Mouse (Mus musculus) cerebellum, adult 9-11 months (tissue): ENCODE results near the gene Klf1.
"Not testable (repeated sequence)": the region's sequence is repeated elsewhere in the genome, so short reads cannot be mapped to it uniquely, and the experiment has no call there.

ENCODE experiments used
- DNase-seq: peaks from one replicate; pipeline ENCODE4 v3.0.0; 2022

Klf1 gene

DNA sequence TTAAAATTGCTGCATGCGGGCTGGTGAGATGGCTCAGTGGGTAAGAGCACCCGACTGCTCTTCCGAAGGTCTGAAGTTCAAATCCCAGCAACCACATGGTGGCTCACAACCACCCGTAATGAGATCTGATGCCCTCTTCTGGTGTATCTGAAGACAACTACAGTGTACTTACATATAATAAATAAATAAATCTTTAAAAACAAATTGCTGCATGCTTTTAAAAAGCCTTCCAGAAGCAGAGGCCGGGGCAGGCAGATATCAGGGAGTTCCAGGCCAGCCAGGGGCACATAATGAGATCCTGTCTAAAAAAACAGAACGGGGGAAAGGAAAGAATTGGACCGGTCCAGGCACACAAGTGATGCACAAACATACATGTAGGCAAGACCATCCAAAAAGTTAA, 6.3 kb downstream of the Klf1 start:
- not testable (repeated sequence) for DNase-seq

DNA sequence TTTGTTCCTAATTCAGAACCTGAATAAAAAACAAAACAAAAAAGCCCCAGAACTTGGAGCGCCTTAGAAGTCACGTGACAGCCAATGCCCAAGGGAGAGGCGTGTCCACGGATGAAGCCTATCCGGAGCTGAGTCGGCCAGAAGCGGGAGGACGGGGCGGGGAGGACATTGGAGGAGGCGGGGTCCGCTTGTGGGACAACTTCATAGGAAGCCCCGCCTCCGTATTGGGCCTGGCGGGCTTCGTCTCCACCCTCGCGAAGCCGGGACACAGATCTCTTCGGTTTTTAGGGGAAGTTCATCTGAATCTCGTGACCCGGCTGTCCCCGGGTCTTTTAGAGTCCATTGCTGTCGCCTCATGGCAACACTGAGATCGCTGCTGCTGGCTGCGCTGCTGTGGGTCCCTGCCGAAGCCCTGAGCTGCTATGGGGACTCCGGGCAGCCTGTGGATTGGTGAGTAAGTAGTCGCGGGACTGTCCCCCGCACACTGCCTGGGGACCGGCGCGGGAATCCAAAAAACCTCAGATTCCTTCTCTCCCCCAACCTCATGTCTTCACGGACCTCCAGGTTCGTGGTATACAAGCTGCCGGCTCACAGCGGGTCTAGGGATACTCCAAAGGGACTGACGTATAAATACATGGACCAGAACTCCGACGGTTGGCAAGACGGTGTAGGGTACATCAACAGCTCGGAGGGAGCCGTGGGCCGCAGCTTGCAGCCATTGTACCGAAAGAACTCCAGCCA, 6.9 kb downstream of the Klf1 start, which contains the start of gene Dnase2a:
Dnase2a (plus strand) TSS at position 140 of the 741 bp plus-strand sequence.
- peak; percentile 91 for DNase-seq

DNA sequence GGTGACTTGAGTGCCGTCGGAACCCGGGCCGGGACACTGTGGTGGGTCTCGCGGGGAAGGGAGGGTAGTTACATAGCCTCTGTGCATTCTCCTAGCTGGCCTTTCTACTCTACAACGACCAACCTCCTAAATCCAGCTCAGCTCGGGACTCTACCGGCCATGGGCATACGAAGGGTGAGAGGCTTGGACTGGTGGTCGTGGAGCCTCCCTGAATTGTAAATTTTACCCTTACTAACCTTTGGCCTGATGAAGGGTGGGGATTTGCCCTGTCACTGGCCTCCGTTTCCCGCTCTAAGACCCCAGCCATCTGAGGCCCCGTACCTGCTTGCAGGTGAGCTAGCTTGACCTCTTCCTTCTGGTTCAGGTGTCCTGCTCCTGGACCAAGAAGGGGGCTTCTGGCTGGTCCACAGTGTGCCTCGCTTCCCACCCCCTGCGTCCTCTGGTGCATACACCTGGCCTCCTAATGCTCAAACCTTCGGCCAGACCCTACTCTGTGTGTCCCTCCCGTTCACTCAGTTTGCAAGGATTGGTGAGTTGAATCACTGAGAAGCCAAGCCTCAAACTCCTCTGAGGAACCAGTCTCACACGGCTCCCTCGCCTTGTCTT, 7.5 kb downstream of the Klf1 start:
- DNase-seq: no peak

DNA sequence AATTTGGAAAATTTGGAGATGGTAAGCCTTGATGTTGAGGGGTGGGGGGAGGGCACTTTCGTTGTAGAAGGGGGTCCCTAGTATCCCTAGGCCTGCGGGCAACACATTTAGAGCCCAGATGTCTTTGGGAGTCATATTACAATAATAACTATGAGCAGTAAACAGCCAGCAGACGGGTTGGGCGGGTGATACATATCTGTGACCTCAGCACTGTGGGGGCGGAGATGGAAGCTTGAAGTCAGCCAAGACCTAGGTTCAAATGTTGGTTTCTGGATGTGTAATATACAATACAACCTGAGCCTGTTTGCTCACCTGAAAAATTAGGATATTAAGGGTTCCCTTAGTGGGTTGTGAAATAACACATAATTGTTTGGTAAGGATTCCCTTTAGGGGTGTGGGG, 8.2 kb downstream of the Klf1 start:
- no peak for DNase-seq

DNA sequence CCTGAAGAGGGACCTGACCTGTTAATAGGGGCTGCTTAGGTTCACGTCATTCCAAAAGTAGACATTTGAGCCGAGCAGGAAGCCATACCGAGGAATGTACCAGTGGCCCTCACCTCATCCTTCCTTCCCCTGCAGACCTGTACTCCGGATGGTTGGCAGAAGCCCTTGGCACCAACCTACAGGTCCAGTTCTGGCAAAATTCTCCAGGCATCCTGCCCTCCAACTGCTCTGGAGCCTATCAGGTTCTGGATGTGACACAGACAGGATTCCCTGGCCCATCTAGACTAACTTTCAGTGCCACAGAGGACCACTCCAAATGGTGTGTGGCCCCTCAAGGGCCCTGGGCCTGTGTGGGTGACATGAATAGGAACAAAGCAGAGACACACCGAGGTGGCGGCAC, 8.8 kb downstream of the Klf1 start:
- DNase-seq: peak; percentile 90

DNA sequence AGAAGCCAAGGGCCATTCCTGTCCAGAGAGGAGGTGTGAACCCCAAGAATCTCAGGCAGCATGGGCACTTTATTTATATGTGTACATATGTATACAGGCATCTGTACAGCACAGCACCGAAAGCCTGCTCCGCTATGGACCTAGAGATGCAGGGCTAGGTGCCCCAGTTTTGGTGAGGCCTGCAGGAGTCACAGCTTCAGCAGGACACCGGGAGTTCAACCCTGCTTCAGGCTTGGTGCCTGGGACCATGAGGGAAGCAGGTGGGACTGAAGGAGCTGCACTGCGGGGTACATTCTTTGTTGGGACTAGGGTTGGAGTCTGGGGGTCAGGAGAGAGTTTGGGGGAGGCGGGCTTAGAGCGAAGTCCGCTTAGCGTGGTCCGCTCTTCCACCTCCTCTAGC, 10.1 kb downstream of the Klf1 start:
- no peak for DNase-seq

DNA sequence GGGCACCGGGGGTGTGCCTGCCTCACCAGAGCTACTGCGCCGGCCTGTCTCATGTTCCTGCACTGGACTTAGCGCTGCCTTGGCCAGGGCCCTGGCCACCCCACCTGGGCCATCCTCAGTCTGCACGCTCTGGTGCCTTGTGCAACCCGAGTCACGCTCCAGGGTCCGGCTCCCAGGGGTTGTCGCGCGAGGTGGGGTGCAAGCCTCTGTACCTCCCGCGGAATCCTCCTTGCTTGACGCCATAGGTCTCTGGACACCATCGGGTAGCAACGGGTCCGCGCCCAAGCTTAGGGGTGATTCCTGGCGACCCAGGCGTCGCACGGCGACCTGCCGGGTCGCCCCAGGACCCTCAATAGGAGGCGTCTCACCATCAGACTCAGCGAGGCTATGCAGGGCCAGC, 10.7 kb downstream of the Klf1 start:
- peak; percentile 56 for DNase-seq

DNA sequence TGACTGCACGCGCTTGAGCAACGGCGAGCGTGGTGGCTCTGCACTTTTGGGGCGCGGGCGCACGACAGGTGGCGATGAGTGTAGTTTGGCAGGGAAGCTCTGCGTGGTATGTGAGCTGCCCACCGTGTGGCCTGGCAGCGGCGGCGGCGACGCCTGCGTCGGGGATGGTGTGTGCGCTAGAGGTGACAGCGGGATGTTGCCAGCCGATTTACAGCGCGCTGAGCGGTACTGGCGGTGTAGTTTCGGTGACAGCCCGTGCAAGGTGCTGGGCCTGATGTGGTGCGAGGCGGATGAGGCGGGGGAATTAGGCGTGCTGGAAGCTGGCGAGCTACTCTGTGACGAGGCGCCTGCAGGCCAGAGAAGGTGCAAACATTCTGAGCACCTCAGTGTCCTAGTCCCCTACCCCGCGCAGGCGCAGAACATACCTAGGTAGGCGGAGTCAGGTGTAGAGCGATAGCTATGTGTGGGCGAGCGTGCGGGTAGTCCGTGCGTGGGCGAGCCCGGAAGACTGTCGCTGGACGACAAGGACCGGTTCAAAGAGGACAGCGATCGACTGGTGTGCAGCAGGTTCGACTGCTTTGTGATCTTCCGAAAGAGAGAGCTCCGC, 11.3 kb downstream of the Klf1 start:
- DNase-seq: peak; percentile 93

DNA sequence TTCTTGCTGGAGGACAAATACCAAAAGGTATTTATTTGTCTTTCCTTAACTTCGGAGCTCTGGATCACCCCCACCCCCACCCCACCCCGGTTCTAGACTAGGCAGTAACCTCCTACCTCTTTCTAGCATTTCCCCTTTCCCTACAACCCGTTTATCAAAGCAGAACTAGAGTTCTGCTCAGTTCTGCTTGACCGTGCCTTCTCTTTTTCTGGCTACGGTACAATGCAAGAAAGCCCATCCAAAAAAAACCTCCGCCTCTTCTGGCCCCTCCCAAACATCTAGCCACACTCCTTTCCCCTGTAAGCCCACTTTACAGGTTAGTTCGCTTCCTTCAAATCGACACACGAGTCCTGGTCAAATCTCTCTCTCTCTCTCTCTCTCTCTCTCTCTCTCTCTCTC, 11.8 kb downstream of the Klf1 start:
- DNase-seq: no peak

DNA sequence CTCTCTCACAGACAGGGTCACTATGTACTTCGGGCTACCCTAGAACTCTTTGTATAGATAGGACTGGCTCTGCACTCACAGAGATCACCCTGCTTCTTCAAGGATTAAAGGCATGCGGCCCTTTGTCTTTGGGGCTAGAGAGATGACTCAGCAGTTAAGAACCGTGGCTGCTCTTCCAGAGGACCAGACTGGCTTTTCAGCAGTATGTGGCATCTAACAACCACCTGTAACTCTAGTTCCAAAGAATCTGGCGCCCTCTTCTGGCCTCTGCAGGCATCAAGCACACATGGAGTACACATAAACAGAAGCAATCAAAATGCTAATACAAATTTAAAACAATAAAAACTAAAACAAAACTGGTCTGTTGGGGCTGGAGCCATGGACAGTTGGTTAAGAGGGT, 12.2 kb downstream of the Klf1 start:
- DNase-seq: no peak

DNA sequence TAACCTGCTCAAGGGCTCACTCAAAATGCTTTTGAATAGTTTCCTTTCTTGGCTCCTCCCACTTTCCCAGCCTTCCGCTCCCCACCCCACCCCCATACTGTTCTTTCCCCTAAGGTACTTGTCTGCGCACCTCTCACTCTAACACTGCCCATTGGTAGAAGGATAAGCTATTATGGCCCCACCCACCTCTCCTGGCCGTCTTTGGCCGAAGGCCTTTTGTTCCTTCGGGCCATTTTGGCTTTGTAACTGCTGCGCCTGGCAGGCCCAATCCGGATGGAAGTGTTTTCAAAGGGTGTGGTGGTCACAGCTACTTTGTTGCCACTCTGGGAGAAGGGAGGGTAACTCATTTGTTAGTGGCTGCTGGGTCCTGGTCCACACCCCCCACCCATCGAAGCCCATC, 13.5 kb downstream of the Klf1 start:
- DNase-seq: no peak

DNA sequence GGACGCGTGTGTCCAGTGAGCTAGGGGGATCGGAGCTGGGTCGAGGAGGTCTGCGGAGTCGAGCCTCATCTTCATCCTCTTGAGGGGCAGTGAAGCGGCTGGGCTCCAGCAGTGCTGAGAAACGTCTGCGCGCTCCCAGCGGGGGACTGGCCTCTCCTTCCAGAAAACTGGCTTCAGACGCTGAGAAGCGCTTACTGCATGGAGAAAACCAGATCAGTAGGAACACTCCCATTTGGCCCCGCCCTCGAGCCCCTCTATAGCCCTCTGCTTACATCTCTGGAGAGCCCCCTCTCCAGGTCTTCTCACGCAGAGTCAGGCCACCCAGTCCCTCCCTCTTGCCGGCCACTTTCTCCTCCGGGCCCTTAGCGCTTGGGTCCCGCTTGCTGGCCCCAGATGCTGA, 16.1 kb downstream of the Klf1 start:
- DNase-seq: no peak

DNA sequence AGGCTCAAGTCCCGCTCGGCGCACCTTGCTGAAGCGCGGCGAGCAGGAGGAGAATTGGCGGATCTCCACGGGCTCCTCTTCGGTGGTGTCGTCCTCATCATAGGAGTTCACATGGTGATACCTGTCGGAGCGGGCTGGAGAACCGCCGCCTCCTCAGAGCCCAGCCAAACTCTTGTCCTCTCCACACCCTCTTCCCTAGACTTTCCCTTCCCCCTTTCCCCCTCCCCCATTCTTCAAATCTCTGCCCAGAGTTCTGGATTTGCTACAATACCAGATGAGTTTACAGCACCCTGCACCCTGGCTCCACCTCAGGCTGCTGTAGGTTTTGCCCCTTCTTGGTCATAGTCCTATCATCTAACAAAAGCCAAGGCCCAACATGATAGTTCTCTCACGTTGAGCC, 16.9 kb downstream of the Klf1 start:
- DNase-seq: no peak

DNA sequence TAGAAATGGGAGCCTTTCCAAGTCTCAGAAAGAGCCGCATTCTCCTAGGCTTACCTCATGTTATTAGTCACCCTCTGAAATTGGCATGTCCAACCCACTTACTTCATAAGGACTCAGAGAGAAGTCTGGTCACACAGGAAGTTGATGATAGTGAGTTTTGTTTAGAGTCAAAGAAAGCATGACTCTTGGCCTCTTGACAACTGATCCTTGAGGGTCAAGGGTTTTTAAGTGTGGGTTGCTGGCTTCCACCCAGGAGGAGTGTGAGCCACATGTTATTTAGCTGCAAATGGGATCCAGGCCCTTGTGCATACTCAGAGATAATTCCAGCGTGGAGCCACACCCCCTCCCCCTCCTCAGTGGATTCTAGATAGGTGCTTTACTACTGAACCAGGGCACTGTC, 19.9 kb downstream of the Klf1 start:
- DNase-seq: no peak

DNA sequence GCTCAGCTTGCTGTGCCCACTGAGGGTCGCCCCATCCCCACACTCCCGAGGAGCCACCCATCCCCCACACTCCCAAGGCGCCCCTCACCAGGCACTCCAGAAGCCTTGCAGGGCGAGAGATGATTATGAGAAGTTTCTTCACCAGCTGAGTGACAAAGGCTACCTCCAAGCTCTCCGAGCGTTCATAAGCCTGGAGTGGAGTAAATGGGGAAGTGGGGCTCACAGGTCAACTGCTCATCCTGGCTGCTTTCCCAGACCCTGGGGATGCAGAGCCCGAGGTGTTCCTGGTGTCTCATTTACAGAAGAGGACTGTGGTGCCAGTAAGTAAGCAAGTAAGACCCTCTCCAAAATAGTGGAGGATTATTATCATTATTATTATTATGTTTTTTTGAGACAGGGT, 23.8 kb downstream of the Klf1 start:
- DNase-seq: no peak

DNA sequence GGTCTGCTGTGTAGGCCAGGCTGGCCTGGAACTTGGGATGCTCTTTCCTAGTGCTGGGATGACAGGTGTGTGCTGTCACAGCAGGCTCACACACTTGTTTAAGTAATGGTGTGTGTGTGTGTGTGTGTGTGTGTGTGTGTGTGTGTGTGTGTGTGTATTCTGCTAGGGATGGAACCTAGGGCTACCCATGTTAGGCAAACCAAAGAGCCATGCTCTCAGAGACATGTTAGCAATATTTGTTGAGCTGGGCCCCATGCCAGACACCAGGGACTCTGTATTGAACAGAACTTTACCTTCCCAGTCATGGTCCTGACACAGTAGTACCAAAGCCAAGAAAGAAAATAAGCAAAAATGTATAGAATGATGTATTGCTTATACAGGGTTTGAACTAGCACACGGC, 25.8 kb downstream of the Klf1 start:
- no peak for DNase-seq

DNA sequence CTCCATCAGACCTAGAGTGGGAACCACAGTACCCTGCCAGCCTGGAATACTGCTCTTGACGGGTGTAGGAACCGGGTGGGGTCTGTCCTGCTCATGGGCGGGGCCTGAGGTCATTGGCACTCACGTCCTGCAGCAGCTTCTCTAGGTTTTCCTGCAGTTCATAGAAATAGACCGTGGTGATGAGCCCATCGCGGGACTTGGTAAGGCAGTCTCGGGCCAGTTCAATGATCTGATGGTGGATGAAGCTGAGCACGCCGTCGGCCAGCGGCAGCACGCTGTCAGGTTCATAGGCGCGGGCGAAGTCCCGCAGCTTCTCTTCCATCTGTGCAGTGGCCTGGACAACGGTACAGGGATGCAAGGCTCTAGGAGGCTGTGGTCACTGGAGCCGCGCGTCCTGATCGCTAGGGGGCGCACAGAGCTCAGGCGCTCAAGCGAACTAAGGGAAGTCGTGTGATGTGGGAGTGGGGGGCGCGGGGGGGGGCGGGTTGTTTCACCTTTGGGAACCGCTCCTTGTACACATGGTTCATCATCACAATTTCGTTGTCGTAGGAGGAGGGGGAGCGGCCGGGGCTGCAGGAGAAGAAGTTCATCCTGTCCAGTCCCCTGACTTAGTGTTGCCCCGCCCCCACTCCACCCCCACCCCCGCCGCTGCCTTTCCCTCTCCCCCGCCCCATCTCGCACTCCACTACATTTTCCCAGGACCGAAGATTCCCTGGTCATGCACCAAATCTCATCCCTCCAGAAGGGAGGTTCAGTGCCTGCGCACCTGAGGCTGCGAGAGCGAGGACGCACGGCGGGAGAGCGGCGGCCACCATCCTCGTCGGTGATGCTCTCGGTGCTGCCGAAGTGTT, 27.0 kb downstream of the Klf1 start:
- peak; percentile 81 for DNase-seq

DNA sequence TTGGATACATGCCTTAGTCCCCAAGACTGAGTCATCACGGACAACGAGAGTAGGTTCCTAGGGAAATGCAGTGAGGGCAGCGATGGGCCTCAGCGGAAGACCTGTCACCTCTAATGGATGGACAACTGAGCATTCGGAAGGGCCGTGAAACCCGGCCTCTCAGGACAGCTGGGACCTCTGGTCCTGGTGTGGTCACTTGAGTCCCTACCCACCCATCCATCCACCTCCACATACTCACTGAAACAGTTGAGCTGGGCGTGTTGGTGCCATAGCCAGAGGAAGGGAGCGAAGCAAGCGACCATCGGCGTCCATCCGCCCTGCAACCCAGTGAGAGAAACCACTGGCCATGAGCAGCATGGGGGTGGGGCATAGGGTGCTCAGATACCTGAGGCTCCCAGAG, 28.9 kb downstream of the Klf1 start:
- no peak for DNase-seq

DNA sequence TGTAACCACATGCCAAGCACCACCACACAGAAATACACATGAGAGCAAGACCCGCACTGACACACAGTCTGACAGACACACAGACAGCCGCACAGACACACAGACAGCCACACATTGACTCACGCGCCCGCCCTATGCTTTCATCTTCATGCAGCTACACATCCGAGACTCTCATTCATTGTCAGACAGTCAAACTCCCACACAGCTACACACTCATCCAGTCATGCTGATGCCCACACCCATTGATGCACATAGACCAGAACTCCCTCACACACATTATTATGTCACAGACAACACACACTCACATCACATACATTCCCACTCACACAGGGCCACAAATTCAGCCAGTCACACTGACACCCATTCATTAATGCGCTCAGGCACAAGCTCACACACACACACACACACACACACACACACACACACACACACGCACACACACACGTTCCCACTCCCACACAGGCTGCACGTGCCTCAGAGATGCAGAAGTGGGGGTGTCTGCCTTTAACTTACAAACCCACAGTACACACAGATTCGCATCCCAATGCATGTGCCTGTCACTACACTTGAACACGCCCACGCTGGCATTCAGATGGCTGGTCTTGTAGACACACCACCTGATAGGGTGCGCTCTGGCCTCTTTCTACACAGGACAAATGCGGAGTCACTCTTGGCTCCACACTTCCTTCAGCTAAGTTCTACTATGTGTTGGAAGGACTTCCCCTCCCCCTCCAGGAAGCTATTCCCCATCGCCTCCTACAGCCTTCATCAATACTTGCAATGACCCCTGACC, 32.2 kb downstream of the Klf1 start:
- DNase-seq: peak; percentile 63

DNA sequence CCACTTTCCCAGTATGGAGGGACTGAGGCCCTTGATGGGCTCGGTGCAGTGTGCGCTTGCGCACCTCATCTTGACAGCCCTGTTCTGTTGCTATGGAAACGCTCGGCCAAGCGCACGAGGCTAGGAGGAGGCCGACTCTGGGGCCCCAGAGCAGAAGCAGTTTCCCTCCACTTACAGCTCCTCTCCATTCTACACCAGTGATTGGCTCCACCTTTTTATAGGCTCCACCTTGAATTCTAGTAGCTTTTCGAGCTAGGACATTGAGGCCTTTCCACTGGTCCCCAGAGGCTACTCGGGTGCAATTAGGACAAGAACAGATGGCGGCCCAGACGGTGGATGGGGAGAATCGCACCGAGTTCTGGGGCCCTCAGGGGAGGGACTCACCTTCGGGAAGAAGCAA, 33.1 kb downstream of the Klf1 start:
- peak; percentile 91 for DNase-seq

DNA sequence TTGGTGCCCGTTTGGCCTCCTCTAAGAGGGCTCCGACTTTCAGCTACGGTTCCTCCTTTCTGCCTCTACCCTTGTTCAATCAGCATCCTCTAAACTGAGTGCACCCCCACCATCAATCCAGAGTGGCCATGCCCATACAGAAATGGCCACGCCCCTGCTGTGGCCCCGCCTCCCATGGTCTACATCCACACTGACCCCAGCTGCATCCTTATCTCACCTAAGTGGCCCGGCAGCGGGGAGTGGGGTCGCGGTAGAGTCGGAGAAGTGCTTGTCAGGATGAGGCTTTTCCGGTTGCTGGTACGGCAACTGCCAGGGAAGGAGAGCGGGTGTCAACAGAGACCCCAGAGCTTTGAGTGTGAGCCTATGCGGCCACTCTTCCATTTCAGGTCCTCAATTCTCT, 33.8 kb downstream of the Klf1 start:
- peak; percentile 78 for DNase-seq
